Comparison of ENCODE assay signal across 14 mouse cellular contexts in genomic region chr3:115855576-115855975, GRCm38 (mm10). TPM values are rescaled to one million over a fixed set of nuclear protein-coding genes. Genes with fewer than 3 reads are reported as not detected.
DNase-seq lines count a peak whose midpoint lies in the region; ATAC-seq and TF ChIP-seq lines count a peak whose summit lies in the region.
"Had no signal": no experiment of that assay in that cellular context is flagged by ENCODE, and none has a peak within 500 bp of the region (broad histone marks: within the 10 kb centered on the region; RNA-seq: fewer than 3 reads in every experiment).

No protein-coding gene starts in this region.

- peak; percentile 8 to 12 for DNase-seq in frontal cortex, postnatal 10 days (ENCODE audit: low spot score in 2 of 2)
- DNase-seq in frontal cortex, postnatal 14 days (ENCODE audit: low spot score in 2 of 2): no peak
- peak; percentile 22 for DNase-seq in midbrain, postnatal 0 days (ENCODE audit: low spot score)
- no peak for DNase-seq in spleen, postnatal 36 days (ENCODE audit: low spot score in 2 of 2)
- DNase-seq: gastrocnemius, postnatal 25 days had no signal

- TF ChIP-seq POLR2A in olfactory bulb, adult 2 months (IDR thresholded peaks at IDR 0.05; ENCODE audit: insufficient read depth, low read depth, low read length): no peak

- ATAC-seq in midbrain, postnatal 0 days (ENCODE audit: low FRiP score): no peak
- no peak for ATAC-seq in midbrain, embryonic 13.5 days
- ATAC-seq in forebrain, embryonic 13.5 days: no peak
- ATAC-seq: CD4-positive, CD25-positive, alpha-beta regulatory T cell, adult 4 months; lung, postnatal 0 days had no signal

- no peaks in the 10 kb centered on the region for H3K36me3 ChIP-seq in midbrain, postnatal 0 days (ENCODE audit: insufficient read depth, low read length)
- no peaks in the 10 kb centered on the region for H3K36me3 ChIP-seq in midbrain, embryonic 13.5 days
- no peaks in the 10 kb centered on the region for H3K36me3 ChIP-seq in forebrain, embryonic 13.5 days (ENCODE audit: poor library complexity, severe bottlenecking)
- H3K36me3 ChIP-seq: midbrain, embryonic 12.5 days; neural tube, embryonic 13.5 days had no signal

- no peak for TF ChIP-seq CTCF in midbrain, postnatal 0 days (IDR thresholded peaks at IDR 0.05)
- TF ChIP-seq CTCF in olfactory bulb, adult 2 months (IDR thresholded peaks at IDR 0.05; ENCODE audit: insufficient read depth, low read depth, low read length): no peak

- no peaks in the 10 kb centered on the region for H3K9me3 ChIP-seq in midbrain, postnatal 0 days (ENCODE audit: low read length)
- no peaks in the 10 kb centered on the region for H3K9me3 ChIP-seq in midbrain, embryonic 13.5 days
- H3K9me3 ChIP-seq in forebrain, embryonic 13.5 days (replicated peaks): no peaks in the 10 kb centered on the region
- H3K9me3 ChIP-seq: midbrain, embryonic 12.5 days; neural tube, embryonic 13.5 days had no signal

- no peaks in the 10 kb centered on the region for H3K4me1 ChIP-seq in midbrain, postnatal 0 days (ENCODE audit: insufficient read depth, low read length)
- H3K4me1 ChIP-seq in midbrain, embryonic 13.5 days (replicated peaks): 0 out of 2 replicates have a peak, but pooled peaks cover 10% of the 10 kb centered on the region
- peaks cover 34% of the 10 kb centered on the region for H3K4me1 ChIP-seq in forebrain, embryonic 13.5 days
- no peaks in the 10 kb centered on the region for H3K4me1 ChIP-seq in olfactory bulb, adult 2 months (ENCODE audit: control insufficient read depth, insufficient read depth, low read length)

- WGBS in midbrain, postnatal 0 days: 63% methylated on average over 10 of the region's 10 CpGs
- WGBS in midbrain, embryonic 13.5 days: 53% methylated on average over 10 of the region's 10 CpGs
- WGBS in forebrain, embryonic 13.5 days: 20% methylated on average over 10 of the region's 10 CpGs
- WGBS in olfactory bulb, adult 2 months: 38% methylated on average over 10 of the region's 10 CpGs

- no peak overlapping the region for H3K4me2 ChIP-seq in midbrain, postnatal 0 days (ENCODE audit: low read depth, low read length, poor library complexity, severe bottlenecking)
- no peak overlapping the region for H3K4me2 ChIP-seq in midbrain, embryonic 13.5 days (replicated peaks)
- H3K4me2 ChIP-seq in forebrain, embryonic 13.5 days: peak overlapping the region; percentile 26; the same call in 1 of the 2 replicates
- H3K4me2 ChIP-seq: liver, embryonic 11.5 days; midbrain, embryonic 12.5 days; neural tube, embryonic 13.5 days had no signal

- H3K27ac ChIP-seq in midbrain, postnatal 0 days (ENCODE audit: low read depth, low read length): 0 out of 2 replicates have a peak overlapping the region, but pooled peaks have one; percentile 18
- no peak overlapping the region for H3K27ac ChIP-seq in midbrain, embryonic 13.5 days
- peak overlapping the region; percentile 62 for H3K27ac ChIP-seq in forebrain, embryonic 13.5 days
- H3K27ac ChIP-seq in olfactory bulb, adult 2 months (ENCODE audit: insufficient read depth, low read depth, low read length): 0 out of 2 replicates have a peak overlapping the region, but pooled peaks have one; percentile 43

- H3K4me3 ChIP-seq in midbrain, postnatal 0 days (ENCODE audit: low read depth, low read length): no peak overlapping the region
- no peak overlapping the region for H3K4me3 ChIP-seq in midbrain, embryonic 13.5 days (replicated peaks)
- no peak overlapping the region for H3K4me3 ChIP-seq in forebrain, embryonic 13.5 days
- H3K4me3 ChIP-seq in olfactory bulb, adult 2 months (ENCODE audit: insufficient read depth, low read depth, low read length): no peak overlapping the region
- H3K4me3 ChIP-seq: erythroblast, embryonic 14.5 days; midbrain, embryonic 12.5 days; neural tube, embryonic 13.5 days had no signal

- H3K27me3 ChIP-seq in midbrain, postnatal 0 days (ENCODE audit: insufficient read depth, low read length): no peaks in the 10 kb centered on the region
- no peaks in the 10 kb centered on the region for H3K27me3 ChIP-seq in midbrain, embryonic 13.5 days
- H3K27me3 ChIP-seq in forebrain, embryonic 13.5 days: no peaks in the 10 kb centered on the region
- H3K27me3 ChIP-seq: midbrain, embryonic 12.5 days; neural tube, embryonic 13.5 days had no signal

- no peak overlapping the region for H3K9ac ChIP-seq in midbrain, postnatal 0 days (replicated peaks; ENCODE audit: low read length, poor library complexity, severe bottlenecking)
- no peak overlapping the region for H3K9ac ChIP-seq in midbrain, embryonic 13.5 days (replicated peaks)
- 0 out of 2 replicates have a peak overlapping the region, but pooled peaks have one; percentile 10 for H3K9ac ChIP-seq in forebrain, embryonic 13.5 days
- H3K9ac ChIP-seq: midbrain, embryonic 12.5 days; neural tube, embryonic 13.5 days had no signal

RNA-seq across cellular contexts. Expression of gene Dph5, which starts 32.1 kb away (rescaled TPM):
- total RNA-seq in midbrain, postnatal 0 days (2014; rRNA removed): 9.3 and 14.5 TPM in 2 replicates
- 18.3 and 19.7 TPM in 2 replicates for polyA plus RNA-seq in midbrain, postnatal 0 days (2015; fragmentation: Nextera tagmentation; extraction: Ambion mirVana)
- 26.2 and 28.5 TPM in 2 replicates for polyA plus RNA-seq in midbrain, embryonic 13.5 days (2015; fragmentation: Nextera tagmentation; extraction: Ambion mirVana)
- polyA plus RNA-seq in forebrain, embryonic 13.5 days (2015; fragmentation: Nextera tagmentation; extraction: Ambion mirVana): 29.8 and 30.2 TPM in 2 replicates
- not detected in 2 replicates for polyA plus RNA-seq in olfactory bulb, adult 2 months (2012; ENCODE audit: insufficient read depth, insufficient read length, low replicate concordance, missing spikeins)

Comparison
In these comparisons a context has a peak if more than half of its experiments do, and no peak if none do; other contexts are left out.
1. DNase-seq: peak in frontal cortex, postnatal 10 days (2 of 2) and midbrain, postnatal 0 days (single experiment); none in frontal cortex, postnatal 14 days (0 of 2) and spleen, postnatal 36 days (0 of 2).